Mouse (Mus musculus): ENCODE measurements around the gene Gc. TPM values are rescaled to one million over a fixed set of nuclear protein-coding genes. Genes with fewer than 3 reads are reported as not detected.

Gc gene
- polyA plus RNA-seq, 1 experiment from 2014 or later, result 0.34 TPM

GRCm38 (mm10) chr5:89458987-89459386, 1.3 kb upstream of the Gc start:
- 88% methylated on average over 2 of the region's 2 CpGs for WGBS
- Histone ChIP-seq H3K27me3 (ENCODE audit: control insufficient read depth, insufficient read depth, low read depth, low read length) (no peaks in the 10 kb centered on the region), H3K4me3 (ENCODE audit: low read depth, low read length) (no peak overlapping the region), H3K4me2 (ENCODE audit: low read length) (no peak overlapping the region), H3K4me1 (ENCODE audit: control insufficient read depth, insufficient read depth, low read length) (no peaks in the 10 kb centered on the region), H3K9ac (ENCODE audit: low read depth, low read length) (no peak overlapping the region), H3K36me3 (ENCODE audit: control insufficient read depth, insufficient read depth, low read length) (no peaks in the 10 kb centered on the region), H3K9me3 (replicated peaks; ENCODE audit: control insufficient read depth, low read length, poor library complexity, severe bottlenecking) (no peaks in the 10 kb centered on the region), H3K27ac (ENCODE audit: low read length) (no peak overlapping the region)
- no peak for ATAC-seq

- Histone ChIP-seq H3K36me3 (ENCODE audit: control insufficient read depth, insufficient read depth, low read length) (no peaks in the 10 kb centered on the region), H3K27me3 (ENCODE audit: control insufficient read depth, insufficient read depth, low read depth, low read length) (no peaks in the 10 kb centered on the region), H3K27ac (ENCODE audit: low read length) (no peak overlapping the region), H3K9ac (ENCODE audit: low read depth, low read length) (no peak overlapping the region), H3K9me3 (replicated peaks; ENCODE audit: control insufficient read depth, low read length, poor library complexity, severe bottlenecking) (no peaks in the 10 kb centered on the region), H3K4me1 (ENCODE audit: control insufficient read depth, insufficient read depth, low read length) (no peaks in the 10 kb centered on the region), H3K4me3 (ENCODE audit: low read depth, low read length) (no peak overlapping the region), H3K4me2 (ENCODE audit: low read length) (no peak overlapping the region)
- ATAC-seq, result no peak
- WGBS, result 51% methylated on average over 8 of the region's 8 CpGs
These were observed 2.2 kb downstream of the Gc start for GRCm38 (mm10) chr5:89455526-89455925.

- no peaks in the 10 kb centered on the region for H3K27me3 ChIP-seq (ENCODE audit: control insufficient read depth, insufficient read depth, low read depth, low read length)
- H3K27ac ChIP-seq (ENCODE audit: low read length), result no peak overlapping the region
These were observed 6.9 kb downstream of the Gc start for GRCm38 (mm10) chr5:89450798-89451197.

GRCm38 (mm10) chr5:89449325-89449724, 8.4 kb downstream of the Gc start:
- Histone ChIP-seq H3K4me2 (ENCODE audit: low read length) (no peak overlapping the region), H3K4me3 (ENCODE audit: low read depth, low read length) (no peak overlapping the region), H3K9me3 (replicated peaks; ENCODE audit: control insufficient read depth, low read length, poor library complexity, severe bottlenecking) (no peaks in the 10 kb centered on the region), H3K27me3 (ENCODE audit: control insufficient read depth, insufficient read depth, low read depth, low read length) (no peaks in the 10 kb centered on the region), H3K9ac (ENCODE audit: low read depth, low read length) (no peak overlapping the region), H3K4me1 (ENCODE audit: control insufficient read depth, insufficient read depth, low read length) (no peaks in the 10 kb centered on the region), H3K36me3 (ENCODE audit: control insufficient read depth, insufficient read depth, low read length) (no peaks in the 10 kb centered on the region), H3K27ac (ENCODE audit: low read length) (no peak overlapping the region)
- 92% methylated on average over 9 of the region's 9 CpGs for whole genome bisulfite sequencing
- no peak for ATAC-seq

More at GRCm38 (mm10) chr5:89450798-89451197, 6.9 kb downstream of the Gc start:
- no peak overlapping the region for H3K9ac ChIP-seq (ENCODE audit: low read depth, low read length)
- H3K4me3 ChIP-seq (ENCODE audit: low read depth, low read length), result no peak overlapping the region
- H3K9me3 ChIP-seq (replicated peaks; ENCODE audit: control insufficient read depth, low read length, poor library complexity, severe bottlenecking), result no peaks in the 10 kb centered on the region
- no peaks in the 10 kb centered on the region for H3K36me3 ChIP-seq (ENCODE audit: control insufficient read depth, insufficient read depth, low read length)
- H3K4me1 ChIP-seq (ENCODE audit: control insufficient read depth, insufficient read depth, low read length), result no peaks in the 10 kb centered on the region
- no peak overlapping the region for H3K4me2 ChIP-seq (ENCODE audit: low read length)
- ATAC-seq, result no peak

GRCm38 (mm10) chr5:89447978-89448377, 9.7 kb downstream of the Gc start:
- no peaks in the 10 kb centered on the region for H3K27me3 ChIP-seq (ENCODE audit: control insufficient read depth, insufficient read depth, low read depth, low read length)
- no peaks in the 10 kb centered on the region for H3K36me3 ChIP-seq (ENCODE audit: control insufficient read depth, insufficient read depth, low read length)
- H3K9ac ChIP-seq (ENCODE audit: low read depth, low read length), result no peak overlapping the region
- H3K9me3 ChIP-seq (replicated peaks; ENCODE audit: control insufficient read depth, low read length, poor library complexity, severe bottlenecking), result no peaks in the 10 kb centered on the region
- no peaks in the 10 kb centered on the region for H3K4me1 ChIP-seq (ENCODE audit: control insufficient read depth, insufficient read depth, low read length)
- no peak for ATAC-seq
- no peak overlapping the region for H3K4me3 ChIP-seq (ENCODE audit: low read depth, low read length)
- WGBS, result 71% methylated on average over 7 of the region's 7 CpGs
- no peak overlapping the region for H3K4me2 ChIP-seq (ENCODE audit: low read length)
- H3K27ac ChIP-seq (ENCODE audit: low read length), result no peak overlapping the region

- no peak overlapping the region for H3K4me2 ChIP-seq (ENCODE audit: low read length)
- no peaks in the 10 kb centered on the region for H3K36me3 ChIP-seq (ENCODE audit: control insufficient read depth, insufficient read depth, low read length)
- no peak overlapping the region for H3K4me3 ChIP-seq (ENCODE audit: low read depth, low read length)
- no peaks in the 10 kb centered on the region for H3K4me1 ChIP-seq (ENCODE audit: control insufficient read depth, insufficient read depth, low read length)
- H3K27me3 ChIP-seq (ENCODE audit: control insufficient read depth, insufficient read depth, low read depth, low read length), result no peaks in the 10 kb centered on the region
- no peak overlapping the region for H3K27ac ChIP-seq (ENCODE audit: low read length)
- WGBS, result 81% methylated on average over 4 of the region's 4 CpGs
- ATAC-seq, result no peak
- H3K9ac ChIP-seq (ENCODE audit: low read depth, low read length), result no peak overlapping the region
- H3K9me3 ChIP-seq (replicated peaks; ENCODE audit: control insufficient read depth, low read length, poor library complexity, severe bottlenecking), result no peaks in the 10 kb centered on the region
These were observed 13.3 kb downstream of the Gc start for GRCm38 (mm10) chr5:89444360-89444759.

GRCm38 (mm10) chr5:89411536-89411935, 46.2 kb downstream of the Gc start:
- 62% methylated on average over 1 of the region's 1 CpGs for WGBS

GRCm38 (mm10) chr5:89407376-89408082, 50.2 kb downstream of the Gc start:
- no peak for ATAC-seq
- no peak overlapping the region for H3K4me2 ChIP-seq (ENCODE audit: low read length)
- H3K27me3 ChIP-seq (ENCODE audit: control insufficient read depth, insufficient read depth, low read depth, low read length), result no peaks in the 10 kb centered on the region
- H3K27ac ChIP-seq (ENCODE audit: low read length), result no peak overlapping the region
- H3K4me3 ChIP-seq (ENCODE audit: low read depth, low read length), result no peak overlapping the region
- H3K9ac ChIP-seq (ENCODE audit: low read depth, low read length), result no peak overlapping the region
- H3K9me3 ChIP-seq (replicated peaks; ENCODE audit: control insufficient read depth, low read length, poor library complexity, severe bottlenecking), result no peaks in the 10 kb centered on the region
- H3K4me1 ChIP-seq (ENCODE audit: control insufficient read depth, insufficient read depth, low read length), result no peaks in the 10 kb centered on the region
- H3K36me3 ChIP-seq (ENCODE audit: control insufficient read depth, insufficient read depth, low read length), result no peaks in the 10 kb centered on the region

More at GRCm38 (mm10) chr5:89411536-89411935, 46.2 kb downstream of the Gc start:
- 0 out of 2 replicates have a peak, but pooled peaks have one; percentile 54 for ATAC-seq
- H3K4me3 ChIP-seq (ENCODE audit: low read depth, low read length), result no peak overlapping the region
- H3K27me3 ChIP-seq (ENCODE audit: control insufficient read depth, insufficient read depth, low read depth, low read length), result no peaks in the 10 kb centered on the region
- no peaks in the 10 kb centered on the region for H3K9me3 ChIP-seq (replicated peaks; ENCODE audit: control insufficient read depth, low read length, poor library complexity, severe bottlenecking)
- no peak overlapping the region for H3K27ac ChIP-seq (ENCODE audit: low read length)
- no peaks in the 10 kb centered on the region for H3K4me1 ChIP-seq (ENCODE audit: control insufficient read depth, insufficient read depth, low read length)
- H3K4me2 ChIP-seq (ENCODE audit: low read length), result no peak overlapping the region
- no peak overlapping the region for H3K9ac ChIP-seq (ENCODE audit: low read depth, low read length)
- no peaks in the 10 kb centered on the region for H3K36me3 ChIP-seq (ENCODE audit: control insufficient read depth, insufficient read depth, low read length)

GRCm38 (mm10) chr5:89405132-89405531, 52.6 kb downstream of the Gc start:
- ATAC-seq, result no peak
- Histone ChIP-seq H3K27ac (ENCODE audit: low read length) (no peak overlapping the region), H3K4me2 (ENCODE audit: low read length) (no peak overlapping the region), H3K4me3 (ENCODE audit: low read depth, low read length) (no peak overlapping the region), H3K9ac (ENCODE audit: low read depth, low read length) (no peak overlapping the region), H3K27me3 (ENCODE audit: control insufficient read depth, insufficient read depth, low read depth, low read length) (no peaks in the 10 kb centered on the region), H3K4me1 (ENCODE audit: control insufficient read depth, insufficient read depth, low read length) (no peaks in the 10 kb centered on the region), H3K36me3 (ENCODE audit: control insufficient read depth, insufficient read depth, low read length) (no peaks in the 10 kb centered on the region), H3K9me3 (replicated peaks; ENCODE audit: control insufficient read depth, low read length, poor library complexity, severe bottlenecking) (no peaks in the 10 kb centered on the region)
- 84% methylated on average over 1 of the region's 1 CpGs for WGBS

All from midbrain, embryonic 16.5 days (tissue).